Mouse (Mus musculus) hindbrain, embryonic 13.5 days (tissue): ENCODE data around the gene Hnf1a. TPM values are rescaled to one million over a fixed set of nuclear protein-coding genes. Genes with fewer than 3 reads are reported as not detected.

Source experiments
- ATAC-seq: fragments of 200-750 bp; cut with Nextera tagmentation; 2 replicates; pipeline ENCODE4 v1.8.0; 2017; ENCODE audit warnings: moderate TSS enrichment; ENCODE audit not compliant: low FRiP score
- H3K27ac ChIP-seq: fragments of 300-500 bp; sonication (generic); 2 replicates; pipeline ENCODE4 v1.5.1; 2015; ENCODE audit warnings: inconsistent platforms, mild to moderate bottlenecking, moderate library complexity
- H3K27me3 ChIP-seq: fragments of 300-500 bp; sonication (generic); 2 replicates; pipeline ENCODE4 v1.6.1; 2015; ENCODE audit warnings: mild to moderate bottlenecking, inconsistent platforms
- H3K36me3 ChIP-seq: fragments of 300-500 bp; sonication (generic); 2 replicates; pipeline ENCODE4 v1.6.1; 2015; ENCODE audit warnings: mild to moderate bottlenecking, inconsistent platforms
- H3K4me1 ChIP-seq: fragments of 300-500 bp; sonication (generic); replicated peaks from 2 replicates; pipeline ENCODE4 v1.6.1; 2015; ENCODE audit warnings: inconsistent platforms
- H3K4me2 ChIP-seq: fragments of 300-500 bp; sonication (generic); 2 replicates; pipeline ENCODE4 v1.6.1; 2015; ENCODE audit warnings: inconsistent platforms, mild to moderate bottlenecking, moderate library complexity
- H3K4me3 ChIP-seq: fragments of 300-500 bp; sonication (generic); 2 replicates; pipeline ENCODE4 v1.5.1; 2015; ENCODE audit warnings: mild to moderate bottlenecking, inconsistent platforms
- H3K9ac ChIP-seq: fragments of 300-500 bp; sonication (generic); 2 replicates; pipeline ENCODE4 v1.6.1; 2015; ENCODE audit warnings: mild to moderate bottlenecking, inconsistent platforms
- H3K9me3 ChIP-seq: fragments of 300-500 bp; sonication (generic); 2 replicates; pipeline ENCODE4 v1.6.1; 2016; ENCODE audit warnings: inconsistent platforms
- WGBS: fragments of 180-500 bp; shearing (Covaris S2); methylation state at CpG from one replicate; pipeline ENCODE4 v1.1.7; 2015; 5-methylcytosine and 5-hydroxymethylcytosine counted together
- polyA plus RNA-seq: library from polyadenylated mRNA; unstranded; fragments of >200 nt; fragmentation: Nextera tagmentation; extraction: Ambion mirVana; gene quantifications from 2 replicates; pipeline ENCODE4 v1.2.1, GENCODE M21; 2015

The Hnf1a gene
- 0.10 TPM in 1 of 2 replicates, not detected in the other for polyA plus RNA-seq

DNA sequence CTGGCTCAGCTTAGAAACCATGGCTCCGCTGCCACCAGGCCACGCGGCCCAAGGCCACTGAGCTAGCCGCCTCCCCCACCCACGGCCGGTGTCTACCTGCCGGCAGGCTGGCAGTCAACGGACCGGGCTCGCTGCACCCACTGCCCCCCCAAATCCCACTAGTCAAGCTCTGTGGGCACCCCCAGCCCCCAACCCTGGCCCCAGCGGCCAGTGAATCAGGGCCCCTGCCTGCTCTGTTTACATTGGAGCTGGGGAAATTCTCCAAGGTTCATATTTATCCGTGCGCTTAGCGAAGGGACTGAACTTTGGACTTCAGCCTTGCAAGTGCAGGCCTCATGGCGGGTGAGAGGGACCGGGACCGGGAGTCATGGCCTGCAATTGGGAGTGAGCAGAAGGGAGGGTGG, at the start of gene Hnf1a:
TSS of gene Hnf1a (minus strand) at position 271 of the 404 bp plus-strand sequence.
- Histone ChIP-seq H3K4me3 (no peak within 1 kb of the TSS), H3K4me1 (peaks cover 4% of the 10 kb centered on the region; the same call in 1 of the 2 replicates), H3K36me3 (no peaks in the 10 kb centered on the region), H3K4me2 (no peak within 1 kb of the TSS), H3K27me3 (peaks cover 43% of the 10 kb centered on the region), H3K9me3 (no peaks in the 10 kb centered on the region), H3K27ac (no peak within 1 kb of the TSS), H3K9ac (no peak within 1 kb of the TSS; the same call in 1 of the 2 replicates)
- WGBS: 84% methylated on average over 17 of the region's 17 CpGs
- ATAC-seq: no peak

DNA sequence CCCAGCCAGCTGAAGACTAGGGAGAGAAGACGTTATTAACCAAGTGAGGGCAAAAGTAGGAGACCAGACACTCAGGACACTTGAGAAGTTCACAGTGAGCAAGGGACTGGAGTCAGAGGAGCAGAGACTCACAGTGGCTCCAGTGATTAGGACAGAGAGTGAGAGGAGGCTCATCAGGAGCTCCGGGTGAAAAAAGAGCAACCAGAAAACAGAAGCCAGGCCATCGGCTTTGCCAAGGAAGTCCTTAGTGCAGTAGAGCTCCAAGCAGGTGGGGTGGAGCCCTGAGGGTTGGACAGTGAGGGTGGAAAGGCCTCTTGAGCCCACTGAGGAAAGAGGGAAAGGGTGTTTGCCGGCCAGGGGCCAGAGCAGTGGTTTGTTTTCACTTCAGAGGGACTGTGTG, 47.9 kb upstream of the Hnf1a start:
- Histone ChIP-seq H3K27me3 (no peaks in the 10 kb centered on the region), H3K4me1 (peaks cover 20% of the 10 kb centered on the region), H3K27ac (no peak overlapping the region), H3K9me3 (no peaks in the 10 kb centered on the region), H3K9ac (no peak overlapping the region), H3K4me2 (no peak overlapping the region), H3K36me3 (no peaks in the 10 kb centered on the region), H3K4me3 (no peak overlapping the region)
- 84% methylated on average over 4 of the region's 4 CpGs for WGBS
- no peak for ATAC-seq

DNA sequence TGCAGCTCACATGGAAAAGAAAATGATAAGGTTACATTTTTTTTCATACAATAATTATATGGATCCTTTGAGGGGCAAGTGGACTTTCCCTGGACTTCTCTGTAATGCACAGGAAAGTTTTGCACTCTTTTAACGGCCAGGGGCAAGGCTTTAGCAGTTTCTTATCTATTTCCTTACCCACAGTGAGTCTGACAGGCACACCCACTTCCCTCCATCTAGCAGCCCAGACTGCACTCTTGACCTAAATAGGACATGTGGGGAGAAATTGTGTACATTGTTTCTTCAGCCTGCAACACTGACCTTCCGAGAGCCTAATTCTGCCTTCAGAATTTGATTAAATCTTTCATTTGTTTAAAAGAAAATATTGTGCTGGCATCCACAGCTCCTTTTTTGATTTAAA, 47.4 kb upstream of the Hnf1a start:
- H3K4me1 ChIP-seq: peaks cover 25% of the 10 kb centered on the region
- no peak overlapping the region for H3K27ac ChIP-seq
- H3K9me3 ChIP-seq: no peaks in the 10 kb centered on the region
- WGBS: 84% methylated on average over 2 of the region's 2 CpGs
- no peak for ATAC-seq
- H3K36me3 ChIP-seq: no peaks in the 10 kb centered on the region
- H3K4me3 ChIP-seq: no peak overlapping the region
- no peak overlapping the region for H3K9ac ChIP-seq
- no peak overlapping the region for H3K4me2 ChIP-seq
- H3K27me3 ChIP-seq: no peaks in the 10 kb centered on the region

DNA sequence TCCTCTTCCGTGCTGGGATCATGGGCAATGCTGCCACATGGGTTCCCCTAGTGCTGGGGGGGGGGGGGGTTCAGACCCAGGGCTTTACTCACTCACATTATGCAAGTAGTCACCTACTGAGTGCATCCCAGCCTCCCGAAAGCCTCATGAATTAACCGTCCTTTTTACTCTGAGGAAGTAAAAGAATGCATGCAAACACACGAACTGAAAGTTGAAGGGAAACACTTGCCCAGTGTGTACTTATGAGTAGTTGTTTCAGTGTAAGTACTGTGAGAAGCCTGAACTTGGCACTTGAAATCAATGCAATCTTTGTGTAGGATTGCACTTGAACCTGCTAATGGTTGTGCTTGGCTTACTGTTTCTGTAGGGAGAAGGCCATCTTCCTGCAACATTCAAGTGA, 44.2 kb upstream of the Hnf1a start:
- H3K4me1 ChIP-seq: peaks cover 44% of the 10 kb centered on the region

DNA sequence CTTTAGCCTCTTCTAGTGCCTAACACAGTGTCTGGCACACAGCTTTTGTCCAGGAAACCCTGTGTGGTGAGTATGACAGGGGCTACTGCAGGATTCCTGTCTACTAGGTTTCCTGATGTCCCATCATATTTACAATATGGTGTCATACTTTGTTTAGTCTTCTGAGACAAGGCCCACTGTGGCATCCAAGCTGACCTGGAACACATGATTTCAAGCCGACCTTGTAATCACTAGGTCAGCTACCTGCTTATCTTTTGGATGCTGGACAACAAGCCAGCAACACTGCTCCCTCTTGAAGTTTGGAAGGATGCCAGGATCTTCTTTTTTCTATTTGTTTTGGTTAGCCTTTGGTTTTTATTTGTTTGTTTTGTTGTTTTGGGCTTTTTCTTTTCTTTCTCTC, 43.7 kb upstream of the Hnf1a start:
- H3K4me2 ChIP-seq: no peak overlapping the region
- H3K36me3 ChIP-seq: no peaks in the 10 kb centered on the region
- ATAC-seq: no peak
- H3K9ac ChIP-seq: no peak overlapping the region
- H3K4me3 ChIP-seq: no peak overlapping the region
- H3K4me1 ChIP-seq: peaks cover 48% of the 10 kb centered on the region
- WGBS: 74% methylated on average over 1 of the region's 1 CpGs
- H3K9me3 ChIP-seq: no peaks in the 10 kb centered on the region
- H3K27me3 ChIP-seq: no peaks in the 10 kb centered on the region
- H3K27ac ChIP-seq: no peak overlapping the region

More for the DNA sequence above, 44.2 kb upstream of the Hnf1a start:
- whole genome bisulfite sequencing: 55% methylated on average over 4 of the region's 4 CpGs
- Histone ChIP-seq H3K4me3 (no peak overlapping the region), H3K27me3 (no peaks in the 10 kb centered on the region), H3K9me3 (no peaks in the 10 kb centered on the region), H3K36me3 (no peaks in the 10 kb centered on the region), H3K9ac (no peak overlapping the region), H3K27ac (no peak overlapping the region), H3K4me2 (no peak overlapping the region)
- ATAC-seq: no peak

DNA sequence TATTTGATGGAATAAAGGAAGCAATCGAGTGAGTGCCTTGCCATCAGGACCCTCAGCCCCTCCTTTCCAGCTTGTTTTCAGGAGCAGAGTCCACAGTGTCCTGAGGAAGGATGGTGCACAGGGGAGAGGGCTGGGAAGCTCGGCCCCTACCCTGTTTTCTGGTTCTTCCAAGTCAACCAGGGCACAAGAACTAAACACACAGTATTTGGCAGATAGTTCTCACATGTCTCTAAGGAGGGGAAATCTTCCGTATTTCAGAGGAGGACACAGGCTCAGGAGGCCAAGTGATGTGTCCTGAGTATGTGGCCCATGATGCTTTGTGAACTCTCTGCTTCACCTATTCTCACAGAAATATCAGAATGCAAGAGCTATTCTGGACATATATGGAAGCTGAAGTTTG, 42.5 kb upstream of the Hnf1a start:
- no peak for ATAC-seq
- H3K4me1 ChIP-seq: peaks cover 43% of the 10 kb centered on the region
- H3K36me3 ChIP-seq: no peaks in the 10 kb centered on the region
- H3K9me3 ChIP-seq: no peaks in the 10 kb centered on the region
- H3K9ac ChIP-seq: 0 out of 2 replicates have a peak overlapping the region, but pooled peaks have one; percentile 8
- no peak overlapping the region for H3K27ac ChIP-seq
- H3K4me2 ChIP-seq: peak overlapping the region; percentile 94
- no peaks in the 10 kb centered on the region for H3K27me3 ChIP-seq
- WGBS: 67% methylated on average over 3 of the region's 3 CpGs
- peak overlapping the region; percentile 100; the same call in 1 of the 2 replicates for H3K4me3 ChIP-seq

DNA sequence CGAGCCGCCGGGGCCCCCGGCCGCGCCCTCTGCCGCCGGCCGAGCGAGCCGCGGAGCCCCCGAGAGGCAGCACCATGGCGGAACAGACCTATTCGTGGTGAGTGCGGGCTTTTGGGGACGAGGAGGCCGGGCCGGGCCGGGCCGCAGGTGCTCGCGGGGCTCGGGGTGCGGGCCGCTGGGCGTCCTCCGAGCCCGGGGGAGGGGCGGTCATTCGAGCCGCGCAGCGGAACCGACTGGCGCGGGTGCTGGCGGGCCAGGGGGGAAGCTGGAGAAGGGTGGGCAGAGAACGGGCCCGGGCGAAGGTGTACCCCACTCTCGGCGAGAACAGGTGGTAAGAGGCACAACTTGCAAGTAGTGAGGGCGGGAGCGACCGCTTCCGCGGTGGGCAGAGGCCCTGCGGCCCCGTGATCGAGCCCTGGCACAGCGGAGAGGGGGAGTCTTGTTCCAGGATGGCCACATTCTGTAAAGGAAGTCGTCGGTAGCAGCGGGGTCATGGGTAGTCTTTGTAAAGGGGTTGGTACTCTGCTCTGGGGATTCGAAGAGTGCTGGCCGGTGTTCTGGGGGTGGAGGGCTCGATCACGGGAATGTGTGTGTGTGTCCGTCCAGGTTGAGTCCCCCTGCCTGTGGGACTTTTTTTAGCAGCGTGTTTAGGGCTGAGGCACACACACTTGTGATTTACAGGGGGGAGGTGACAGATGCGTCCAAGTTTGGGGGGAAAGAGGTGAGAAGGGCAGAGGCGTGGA, 40.8 kb upstream of the Hnf1a start:
- Histone ChIP-seq H3K9ac (peak overlapping the region; percentile 98), H3K4me3 (peak overlapping the region; percentile 100), H3K4me1 (peaks cover 41% of the 10 kb centered on the region), H3K27ac (peak overlapping the region; percentile 95), H3K9me3 (no peaks in the 10 kb centered on the region), H3K27me3 (no peaks in the 10 kb centered on the region), H3K36me3 (no peaks in the 10 kb centered on the region), H3K4me2 (peak overlapping the region; percentile 94)
- ATAC-seq: peak; percentile 36
- WGBS: under 1% methylated on average over 63 of the region's 63 CpGs

DNA sequence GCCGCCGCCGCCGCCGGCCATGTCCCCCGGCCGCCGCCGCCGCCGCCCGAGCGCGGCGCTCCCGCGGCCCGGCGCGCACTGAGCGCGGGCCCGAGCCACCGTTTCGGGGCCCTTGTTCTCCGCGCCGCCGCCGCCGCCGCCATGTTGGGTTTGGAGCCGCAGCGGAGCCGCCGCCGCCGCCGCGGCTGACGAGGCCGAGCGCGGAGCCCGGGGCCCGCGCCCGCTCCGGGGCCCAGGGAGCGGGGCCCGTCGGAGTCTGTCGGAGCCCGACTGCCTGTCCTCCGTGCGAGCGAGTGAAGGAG, 40.3 kb upstream of the Hnf1a start:
- H3K4me3 ChIP-seq: peak overlapping the region; percentile 100
- H3K27ac ChIP-seq: peak overlapping the region; percentile 95
- ATAC-seq: peak; percentile 63
- peaks cover 40% of the 10 kb centered on the region for H3K4me1 ChIP-seq
- H3K4me2 ChIP-seq: peak overlapping the region; percentile 94
- H3K9ac ChIP-seq: peak overlapping the region; percentile 98
- WGBS: 0% methylated on average over 46 of the region's 57 CpGs
- no peaks in the 10 kb centered on the region for H3K9me3 ChIP-seq
- no peaks in the 10 kb centered on the region for H3K36me3 ChIP-seq
- no peaks in the 10 kb centered on the region for H3K27me3 ChIP-seq

DNA sequence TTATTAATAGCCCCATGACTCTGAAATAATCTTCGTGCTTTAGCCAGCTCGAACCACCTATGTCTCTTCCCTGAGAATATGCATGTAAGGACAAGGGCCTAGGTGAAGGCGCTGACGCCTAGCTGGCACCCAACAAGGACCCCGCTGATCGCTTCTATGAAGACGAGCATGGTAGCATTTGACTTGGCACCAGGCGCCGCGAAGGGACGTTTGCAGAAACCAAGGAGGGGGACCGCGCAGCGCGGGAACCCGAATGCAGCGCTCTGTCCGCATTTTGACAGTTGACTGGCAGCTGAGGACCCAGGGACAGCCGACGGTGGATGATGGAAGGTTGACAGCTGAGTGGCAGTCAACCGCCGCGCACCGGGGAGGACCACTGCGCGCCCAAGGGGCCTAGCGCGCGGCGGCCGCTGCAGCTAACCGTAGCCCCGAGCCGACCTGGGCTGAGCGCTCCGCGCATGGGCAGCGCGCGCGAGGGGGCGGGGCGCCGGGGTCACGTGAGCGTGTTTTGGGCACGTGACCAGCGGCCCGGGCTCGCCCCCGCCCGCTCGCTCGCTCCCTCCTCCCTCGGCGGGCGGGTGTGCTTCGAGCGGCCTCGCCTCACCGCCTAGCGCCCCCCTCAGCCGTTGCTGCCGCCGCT, 39.8 kb upstream of the Hnf1a start, which contains the start of gene Sppl3:
TSS of gene Sppl3 (plus strand) at position 561 of the 640 bp plus-strand sequence.
- Histone ChIP-seq H3K27me3 (no peaks in the 10 kb centered on the region), H3K4me3 (peak within 1 kb of the TSS; percentile 100), H3K4me2 (peak within 1 kb of the TSS; percentile 94), H3K4me1 (peaks cover 40% of the 10 kb centered on the region), H3K36me3 (no peaks in the 10 kb centered on the region), H3K27ac (peak within 1 kb of the TSS; percentile 95), H3K9ac (peak within 1 kb of the TSS; percentile 98), H3K9me3 (no peaks in the 10 kb centered on the region)
- ATAC-seq: peak; percentile 91
- under 1% methylated on average over 54 of the region's 65 CpGs for WGBS

DNA sequence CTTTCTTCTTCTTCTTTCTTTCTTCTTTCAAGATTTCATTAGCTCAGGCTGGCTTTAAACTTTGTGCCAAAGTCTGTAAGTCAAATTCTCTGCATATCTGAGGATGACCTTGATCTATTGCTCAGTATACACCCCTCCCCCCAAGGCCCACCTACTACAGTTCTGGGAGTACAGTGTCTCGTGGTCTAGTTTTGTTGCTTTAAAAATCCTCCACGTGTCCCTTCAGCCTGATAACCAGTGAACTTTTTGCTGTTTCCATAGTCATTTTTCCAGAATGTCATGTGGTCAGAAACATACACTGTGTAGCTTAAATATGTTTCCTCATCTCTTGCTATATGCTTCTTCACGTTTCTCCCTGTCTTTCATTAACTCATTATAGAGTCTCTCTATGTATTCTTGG, 39.1 kb upstream of the Hnf1a start:
- Histone ChIP-seq H3K36me3 (no peaks in the 10 kb centered on the region), H3K4me2 (peak overlapping the region; percentile 75), H3K27ac (peak overlapping the region; percentile 95; the same call in 1 of the 2 replicates), H3K4me1 (peaks cover 35% of the 10 kb centered on the region), H3K9me3 (no peaks in the 10 kb centered on the region), H3K27me3 (no peaks in the 10 kb centered on the region), H3K9ac (peak overlapping the region; percentile 98), H3K4me3 (peak overlapping the region; percentile 100; the same call in 1 of the 2 replicates)
- WGBS: 62% methylated on average over 3 of the region's 3 CpGs
- ATAC-seq: no peak

DNA sequence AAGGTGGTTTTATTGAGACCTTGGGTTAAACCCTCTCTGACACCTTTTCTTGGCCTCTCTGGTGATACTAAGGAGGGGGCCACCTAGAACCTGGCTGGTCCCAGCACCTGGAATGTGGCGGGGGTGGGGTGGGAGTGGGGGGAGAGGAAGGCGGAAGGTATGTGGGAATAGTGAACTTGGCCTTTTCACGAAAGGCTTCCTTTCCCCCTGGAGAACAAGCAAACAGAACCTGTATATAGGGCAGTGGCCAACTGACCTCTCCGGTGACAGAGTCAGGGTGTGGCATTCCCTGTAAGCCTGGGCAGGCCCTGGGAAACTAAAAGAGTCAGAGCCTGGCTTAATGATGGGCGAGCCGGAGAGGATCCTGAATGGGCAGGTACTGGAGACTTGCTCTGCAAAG, 38.2 kb upstream of the Hnf1a start:
- no peaks in the 10 kb centered on the region for H3K9me3 ChIP-seq
- no peak overlapping the region for H3K4me2 ChIP-seq
- no peak overlapping the region for H3K27ac ChIP-seq
- ATAC-seq: no peak
- H3K27me3 ChIP-seq: no peaks in the 10 kb centered on the region
- 87% methylated on average over 6 of the region's 6 CpGs for WGBS
- H3K36me3 ChIP-seq: no peaks in the 10 kb centered on the region
- no peak overlapping the region for H3K9ac ChIP-seq
- no peak overlapping the region for H3K4me3 ChIP-seq
- H3K4me1 ChIP-seq: peaks cover 28% of the 10 kb centered on the region

DNA sequence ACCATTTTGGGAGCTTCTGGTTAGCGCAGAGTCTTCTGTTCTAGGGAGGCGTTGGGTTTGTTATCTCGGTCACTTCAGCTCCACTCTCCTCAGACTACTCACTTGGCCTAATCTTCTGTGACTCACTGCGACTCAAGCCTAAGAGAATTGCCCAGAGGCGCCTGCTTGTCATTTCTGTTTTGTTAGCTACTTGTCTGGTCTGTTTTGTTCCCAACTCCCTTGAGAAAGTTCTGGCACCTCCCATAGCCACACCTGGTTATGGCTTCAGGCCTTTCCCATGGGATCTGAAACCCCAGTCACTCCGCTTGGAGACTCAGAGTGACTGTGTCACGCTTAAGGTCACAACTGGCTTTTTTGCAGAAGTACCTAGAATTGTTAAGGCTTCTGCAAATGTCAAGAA, 37.4 kb upstream of the Hnf1a start:
- WGBS: 87% methylated on average over 7 of the region's 7 CpGs
- H3K4me2 ChIP-seq: no peak overlapping the region
- no peak overlapping the region for H3K4me3 ChIP-seq
- peaks cover 23% of the 10 kb centered on the region for H3K4me1 ChIP-seq
- H3K9ac ChIP-seq: no peak overlapping the region
- no peaks in the 10 kb centered on the region for H3K27me3 ChIP-seq
- H3K27ac ChIP-seq: no peak overlapping the region
- H3K9me3 ChIP-seq: no peaks in the 10 kb centered on the region
- H3K36me3 ChIP-seq: no peaks in the 10 kb centered on the region
- ATAC-seq: no peak
